Mouse (Mus musculus) liver, adult 2 months (tissue): Measurements from ENCODE around the gene Wdr89.

Experiments
- CTCF ChIP-seq: fragments of 200-500 bp; IDR thresholded peaks from 2 replicates; pipeline ENCODE4 v1.5.1; 2011; ENCODE audit warnings: low read depth, low read length, control low read depth
- POLR2A ChIP-seq: fragments of 200-500 bp; IDR thresholded peaks from 2 replicates; pipeline ENCODE4 v1.6.1; 2011; ENCODE audit warnings: low read length, control low read depth; ENCODE audit not compliant: insufficient read depth; ENCODE audit errors: extremely low read depth

DNA sequence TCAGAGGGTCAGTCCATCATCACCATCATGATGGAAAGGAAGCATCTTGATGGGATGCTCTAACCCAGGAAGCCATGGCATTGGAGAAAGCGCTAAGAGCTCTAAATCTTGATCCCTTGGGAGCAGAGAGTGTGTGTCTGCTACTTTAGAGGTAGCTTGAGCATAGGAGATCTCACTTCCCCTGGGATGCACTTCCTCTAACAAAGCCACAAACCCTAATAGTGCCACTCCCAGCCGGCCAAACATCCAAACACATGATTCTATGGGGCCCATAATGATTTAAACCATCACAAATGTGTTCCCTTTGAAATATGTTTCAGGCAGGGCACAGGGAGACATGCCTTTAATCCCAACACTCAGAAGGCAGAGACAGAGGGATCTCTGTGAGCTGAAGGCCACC is 19.7 kb upstream of the Wdr89 start:
- no peak for TF ChIP-seq CTCF
- no peak for TF ChIP-seq POLR2A
